Mouse (Mus musculus): ENCODE results near the gene Yipf3. TPM values are rescaled to one million over a fixed set of nuclear protein-coding genes. Genes with fewer than 3 reads are reported as not detected.

Gene Yipf3
- 0.93 TPM for polyA plus RNA-seq (2014; fragmentation: Illumina TruSeq; extraction: RNeasy Lipid Tissue Mini Kit (QIAGEN cat#74804); ENCODE audit: low replicate concordance)

GRCm38 (mm10) chr17:46247512-46248188, at the start of gene Yipf3, which contains the start of gene Polr1c:
Gene Yipf3 (plus strand): TSS chr17:46248080.
Gene Polr1c (minus strand): TSS chr17:46248054.

DNA sequence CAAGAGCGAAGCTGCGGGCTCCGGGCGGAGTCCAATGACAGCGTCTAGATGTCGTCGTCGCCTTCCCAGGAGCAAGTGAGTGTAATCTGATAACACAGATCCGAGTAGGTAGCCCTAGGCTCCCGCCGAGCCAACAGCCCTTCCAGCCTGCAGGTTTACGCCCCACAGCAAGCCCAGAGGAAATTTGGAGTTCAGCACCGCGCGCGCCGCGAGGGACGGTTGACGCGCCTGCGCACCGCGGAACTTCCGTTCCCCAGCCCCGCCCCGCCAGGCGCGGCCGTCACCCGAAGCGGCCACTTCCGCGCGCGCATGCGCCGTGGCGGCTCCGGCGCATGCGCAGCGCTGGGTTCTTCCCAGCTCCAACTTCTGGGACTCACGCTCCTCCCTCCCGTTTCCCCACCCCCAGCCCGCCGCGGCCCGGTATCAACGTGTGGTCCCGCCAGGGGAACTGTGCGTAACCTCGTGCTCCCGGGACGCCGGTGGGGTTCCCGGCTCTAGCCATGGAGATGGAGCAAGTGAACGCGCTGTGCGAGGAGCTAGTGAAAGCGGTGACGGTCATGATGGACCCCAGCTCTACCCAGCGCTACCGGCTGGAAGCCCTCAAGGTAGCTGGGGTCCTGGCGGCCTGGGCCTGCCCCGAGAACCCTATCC, 45.3 kb upstream of the Yipf3 start, which contains the start of the genes Polh and Xpo5:
Polh (minus strand) TSS at position 225 of the 651 bp plus-strand sequence.
Xpo5 (plus strand) TSS at position 362 of the 651 bp plus-strand sequence.

DNA sequence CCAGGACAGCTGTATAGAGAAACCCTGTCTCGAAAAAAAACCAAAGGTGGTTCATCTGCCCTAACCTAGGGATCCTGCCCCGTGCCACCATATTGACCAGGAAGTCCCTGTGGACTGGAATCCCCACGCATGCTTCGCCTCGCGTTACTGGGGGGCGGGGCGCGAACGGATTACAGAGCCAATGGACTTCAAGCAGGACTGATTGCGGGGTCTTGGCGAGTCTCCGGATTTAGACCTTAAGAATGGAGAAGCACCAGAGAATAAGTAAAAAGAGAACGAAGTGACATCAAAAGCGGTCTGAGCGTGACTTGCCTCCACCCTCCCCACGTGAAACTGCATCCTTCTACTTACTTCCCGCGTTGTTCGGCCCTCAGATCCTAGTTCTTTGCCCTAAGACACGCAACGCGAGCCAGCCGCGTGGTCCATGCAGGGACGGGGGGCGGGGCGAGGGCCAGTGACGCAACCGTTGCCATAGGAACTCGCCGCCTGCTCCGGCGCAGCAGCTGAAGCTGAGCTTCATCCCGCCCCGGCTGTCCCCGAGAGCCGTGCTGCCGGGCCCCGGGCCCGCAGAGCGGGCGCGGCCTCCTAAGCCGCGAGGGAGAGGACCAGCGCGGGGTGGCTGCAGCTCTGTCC, 5.7 kb downstream of the Yipf3 start, which contains the start of gene Lrrc73:
Lrrc73 (plus strand) TSS at position 80 of the 633 bp plus-strand sequence.

GRCm38 (mm10) chr17:46282483-46283123, 34.7 kb downstream of the Yipf3 start, which contains the start of gene Tjap1:
Gene Tjap1 (minus strand): TSS chr17:46283026.

DNA sequence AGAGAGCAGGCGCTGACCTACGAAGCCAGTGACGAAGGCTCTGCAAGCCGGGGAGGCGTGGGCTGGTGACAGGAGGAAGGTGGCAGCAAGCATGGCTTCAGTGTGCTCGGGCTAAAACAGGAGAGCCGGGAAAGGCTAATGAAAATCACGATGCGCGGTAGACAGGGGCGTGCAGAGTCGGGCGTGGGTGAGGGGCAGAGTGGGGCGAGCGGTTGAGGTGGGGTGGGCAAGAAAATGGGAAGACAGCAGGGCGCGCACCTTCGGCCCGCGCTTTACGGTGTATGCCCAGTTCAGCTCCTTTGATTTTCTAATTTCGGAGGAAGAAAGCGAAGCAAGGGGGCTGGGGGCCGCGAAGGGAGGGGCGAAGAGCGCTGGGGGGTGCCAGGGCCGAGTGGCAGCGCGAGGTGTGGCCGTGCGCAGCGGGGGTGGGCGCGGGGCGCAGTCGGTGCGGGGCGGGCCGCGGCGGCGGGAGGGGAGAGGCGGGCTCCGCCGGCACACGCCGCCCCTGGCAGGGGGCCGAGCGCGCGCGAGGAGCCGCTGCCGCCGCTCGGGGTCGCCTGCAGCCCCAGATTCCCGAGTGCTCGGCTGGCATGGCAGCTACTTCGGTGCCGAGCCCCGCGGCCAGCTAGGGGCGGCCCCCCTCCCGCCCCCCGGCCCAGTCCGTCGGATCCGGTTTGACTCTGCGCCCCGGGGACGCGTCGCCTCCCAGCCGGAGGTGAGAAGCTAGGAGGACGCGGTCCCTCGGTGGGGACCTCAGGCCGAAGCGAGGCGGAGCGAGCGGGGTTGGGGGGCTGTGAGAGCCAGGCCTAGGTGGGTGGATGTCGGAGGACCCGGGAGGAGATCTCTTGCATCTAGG, 49.7 kb downstream of the Yipf3 start, which contains the start of gene Dlk2:
Dlk2 (plus strand) TSS at position 58 of the 856 bp plus-strand sequence.

Other genes with a start within 250 kb of the Yipf3 start
- 29.1 TPM for gene Vegfa, start 215.7 kb upstream of the Yipf3 start, polyA plus RNA-seq (2014; fragmentation: Illumina TruSeq; extraction: RNeasy Lipid Tissue Mini Kit (QIAGEN cat#74804); ENCODE audit: low replicate concordance)
- 5.6 TPM for gene Mrps18a, start 137.1 kb upstream of the Yipf3 start, polyA plus RNA-seq (2014; fragmentation: Illumina TruSeq; extraction: RNeasy Lipid Tissue Mini Kit (QIAGEN cat#74804); ENCODE audit: low replicate concordance)
- not detected for gene Rsph9, start 103.9 kb upstream of the Yipf3 start, polyA plus RNA-seq (2014; fragmentation: Illumina TruSeq; extraction: RNeasy Lipid Tissue Mini Kit (QIAGEN cat#74804); ENCODE audit: low replicate concordance)
- gene Mad2l1bp, start 94.5 kb upstream of the Yipf3 start, polyA plus RNA-seq (2014; fragmentation: Illumina TruSeq; extraction: RNeasy Lipid Tissue Mini Kit (QIAGEN cat#74804); ENCODE audit: low replicate concordance) = 1.0 TPM
- 19.8 TPM for gene Gtpbp2, start 87.0 kb upstream of the Yipf3 start, polyA plus RNA-seq (2014; fragmentation: Illumina TruSeq; extraction: RNeasy Lipid Tissue Mini Kit (QIAGEN cat#74804); ENCODE audit: low replicate concordance)
- gene Polh, start 45.4 kb upstream of the Yipf3 start, polyA plus RNA-seq (2014; fragmentation: Illumina TruSeq; extraction: RNeasy Lipid Tissue Mini Kit (QIAGEN cat#74804); ENCODE audit: low replicate concordance) = 2.8 TPM
- 5.9 TPM for gene Xpo5, start 45.3 kb upstream of the Yipf3 start, polyA plus RNA-seq (2014; fragmentation: Illumina TruSeq; extraction: RNeasy Lipid Tissue Mini Kit (QIAGEN cat#74804); ENCODE audit: low replicate concordance)
- gene Polr1c, start within 50 bp of the Yipf3 start, polyA plus RNA-seq (2014; fragmentation: Illumina TruSeq; extraction: RNeasy Lipid Tissue Mini Kit (QIAGEN cat#74804); ENCODE audit: low replicate concordance) = 1.6 TPM
- gene Lrrc73, start 5.5 kb downstream of the Yipf3 start, polyA plus RNA-seq (2014; fragmentation: Illumina TruSeq; extraction: RNeasy Lipid Tissue Mini Kit (QIAGEN cat#74804); ENCODE audit: low replicate concordance) = not detected
- 0.33 TPM for gene Tjap1, start 34.9 kb downstream of the Yipf3 start, polyA plus RNA-seq (2014; fragmentation: Illumina TruSeq; extraction: RNeasy Lipid Tissue Mini Kit (QIAGEN cat#74804); ENCODE audit: low replicate concordance)
- gene Dlk2, start 49.3 kb downstream of the Yipf3 start, polyA plus RNA-seq (2014; fragmentation: Illumina TruSeq; extraction: RNeasy Lipid Tissue Mini Kit (QIAGEN cat#74804); ENCODE audit: low replicate concordance) = not detected
- gene Abcc10, start 80.3 kb downstream of the Yipf3 start, polyA plus RNA-seq (2014; fragmentation: Illumina TruSeq; extraction: RNeasy Lipid Tissue Mini Kit (QIAGEN cat#74804); ENCODE audit: low replicate concordance) = 0.67 TPM
- gene Zfp318, start 135.7 kb downstream of the Yipf3 start, polyA plus RNA-seq (2014; fragmentation: Illumina TruSeq; extraction: RNeasy Lipid Tissue Mini Kit (QIAGEN cat#74804); ENCODE audit: low replicate concordance) = 14.6 TPM
- not detected for gene Crip3, start 180.8 kb downstream of the Yipf3 start, polyA plus RNA-seq (2014; fragmentation: Illumina TruSeq; extraction: RNeasy Lipid Tissue Mini Kit (QIAGEN cat#74804); ENCODE audit: low replicate concordance)
- gene Slc22a7, start 190.4 kb downstream of the Yipf3 start, polyA plus RNA-seq (2014; fragmentation: Illumina TruSeq; extraction: RNeasy Lipid Tissue Mini Kit (QIAGEN cat#74804); ENCODE audit: low replicate concordance) = not detected
- not detected for gene Ttbk1, start 239.6 kb downstream of the Yipf3 start, polyA plus RNA-seq (2014; fragmentation: Illumina TruSeq; extraction: RNeasy Lipid Tissue Mini Kit (QIAGEN cat#74804); ENCODE audit: low replicate concordance)
- 2.1 TPM for gene Dnph1, start 248.6 kb downstream of the Yipf3 start, polyA plus RNA-seq (2014; fragmentation: Illumina TruSeq; extraction: RNeasy Lipid Tissue Mini Kit (QIAGEN cat#74804); ENCODE audit: low replicate concordance)